Mouse (Mus musculus): ENCODE measurements around the gene Asb2.
A peak's percentile ranks its signal among the peaks of the same experiment; 100 is the strongest.

Asb2 gene

GRCm38 (mm10) chr12:103355746-103356414 lies at the start of gene Asb2:
Asb2 (minus strand) TSS chr12:103356001.
- no peak for DNase-seq

- DNase-seq = no peak
Measured at GRCm38 (mm10) chr12:103404131-103404530, 48.3 kb upstream of the Asb2 start.

DNA sequence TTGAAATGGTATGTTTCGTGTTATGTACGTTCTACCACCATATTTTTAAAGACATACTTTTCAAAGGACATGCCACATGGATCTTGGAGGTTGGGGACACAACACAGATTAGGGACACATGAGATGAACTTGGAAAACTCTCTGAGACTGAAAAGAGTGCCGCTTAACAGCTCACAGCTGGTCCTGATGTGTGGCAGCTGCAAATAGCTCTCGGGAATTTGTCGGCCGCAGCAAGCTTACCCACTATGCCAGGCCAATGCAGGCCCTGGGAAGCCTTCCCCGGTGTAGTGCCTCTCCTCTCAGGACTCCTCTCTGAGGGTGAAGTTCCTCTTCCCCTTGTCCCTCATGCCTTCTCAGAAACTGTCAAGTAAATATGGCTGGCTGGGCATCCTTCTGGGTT lies 41.0 kb upstream of the Asb2 start:
- no peak for DNase-seq

DNA sequence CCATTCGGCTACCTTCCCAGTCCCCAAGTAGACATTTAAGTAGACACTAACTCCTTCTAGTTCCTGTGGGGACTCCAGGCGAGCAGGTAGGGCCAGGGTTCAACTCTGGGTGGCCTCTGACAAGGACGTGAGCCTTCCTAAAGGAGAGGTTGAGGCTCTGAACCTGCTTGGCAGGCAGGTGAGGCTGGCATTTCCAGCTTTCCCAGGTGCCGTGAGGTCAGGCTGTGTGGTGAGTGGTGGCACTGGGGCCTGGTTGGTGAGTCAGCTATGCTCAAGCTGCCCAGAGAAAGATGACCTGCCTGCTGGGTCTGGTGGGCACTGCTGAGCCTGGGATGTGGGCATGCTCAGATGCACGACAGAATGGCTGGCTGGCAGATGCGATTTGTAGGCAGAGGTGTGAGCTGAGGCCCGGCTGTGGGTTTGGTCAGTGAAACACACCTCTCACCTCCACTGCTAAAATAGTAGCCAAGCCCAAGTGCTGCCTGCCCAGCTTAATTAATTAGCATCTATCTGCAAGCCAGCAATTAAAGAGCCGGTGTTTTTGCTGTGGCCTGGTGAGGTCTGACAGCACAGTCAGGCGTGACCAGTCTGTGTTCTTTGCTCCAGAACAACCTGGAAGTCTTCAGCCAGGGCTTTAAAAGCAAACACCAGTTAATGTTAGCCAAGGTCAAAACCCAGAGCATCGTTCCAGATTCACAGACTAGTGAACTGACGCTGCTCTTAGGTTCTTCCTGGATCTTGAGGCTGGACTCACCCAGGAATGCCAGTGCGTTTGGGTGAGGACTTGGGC lies 39.9 kb upstream of the Asb2 start:
- DNase-seq = no peak

DNA sequence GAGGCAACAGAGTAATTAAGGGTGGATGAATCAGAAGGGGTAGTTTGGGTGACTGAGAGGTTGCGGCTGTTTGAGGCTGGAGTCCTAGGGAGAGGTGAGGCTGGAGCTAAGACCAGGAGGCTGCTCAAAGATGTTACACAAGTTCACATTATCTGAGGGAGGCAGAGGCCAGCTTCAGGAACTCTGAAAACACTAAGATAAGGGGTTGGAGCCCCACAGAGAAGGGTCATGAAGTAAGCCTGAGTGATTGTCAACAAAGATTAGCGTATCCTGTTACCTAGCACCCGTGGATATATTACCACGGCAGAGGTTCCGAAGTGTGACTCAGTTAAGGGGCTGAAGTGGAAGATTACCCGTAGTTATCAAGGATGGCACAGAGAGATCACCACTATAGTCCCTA lies 37.7 kb upstream of the Asb2 start:
- DNase-seq = no peak

GRCm38 (mm10) chr12:103391098-103391497 lies 35.3 kb upstream of the Asb2 start:
- no peak for DNase-seq

- DNase-seq = no peak
Measured at GRCm38 (mm10) chr12:103389982-103390381, 34.2 kb upstream of the Asb2 start.

GRCm38 (mm10) chr12:103389348-103389727 lies 33.5 kb upstream of the Asb2 start:
- no peak for DNase-seq

DNA sequence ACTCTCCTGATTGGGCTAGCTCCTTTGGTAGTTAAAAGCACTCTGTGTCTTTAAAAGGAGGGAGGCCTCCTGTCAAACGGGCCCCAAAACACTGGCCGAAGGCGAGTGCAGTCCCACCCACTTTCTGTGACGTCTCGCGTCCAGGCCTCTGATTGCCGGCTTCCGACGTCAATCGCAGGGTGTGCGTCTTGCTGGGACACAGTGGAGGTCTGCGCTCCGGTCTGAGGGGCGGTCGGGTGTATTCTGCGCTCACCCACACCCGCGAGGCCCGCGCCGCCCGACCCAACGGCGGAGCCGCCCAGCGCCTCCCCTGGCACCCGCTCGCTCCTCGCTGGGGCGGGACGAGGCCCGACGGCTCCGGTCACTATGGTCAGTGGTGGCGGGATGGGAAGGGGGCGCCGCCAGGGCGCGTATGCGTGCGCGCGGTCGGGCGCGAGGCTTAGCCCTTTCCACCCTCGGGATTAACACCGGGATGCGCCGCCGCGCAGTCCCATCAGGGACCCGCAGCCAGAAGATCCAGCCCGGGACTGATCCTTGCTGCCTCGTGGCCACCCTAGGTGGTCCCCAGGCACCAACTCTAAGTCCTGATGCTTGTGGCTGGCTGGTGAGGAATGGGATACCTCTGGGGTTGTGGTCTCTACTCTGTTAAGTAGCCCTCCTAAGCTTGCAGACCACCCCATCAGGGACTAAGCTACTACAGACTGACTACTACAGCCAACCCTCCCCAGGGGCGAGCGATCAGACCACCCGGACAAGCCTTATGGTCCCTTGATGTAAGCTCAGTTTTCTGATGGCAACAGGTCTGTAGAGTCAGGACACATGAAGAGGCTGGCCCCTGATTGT lies 32.9 kb upstream of the Asb2 start, which contains the start of gene Otub2:
TSS of gene Otub2 (plus strand) at position 178 of the 843 bp plus-strand sequence.
- DNase-seq = peak; percentile 90 to 93

DNA sequence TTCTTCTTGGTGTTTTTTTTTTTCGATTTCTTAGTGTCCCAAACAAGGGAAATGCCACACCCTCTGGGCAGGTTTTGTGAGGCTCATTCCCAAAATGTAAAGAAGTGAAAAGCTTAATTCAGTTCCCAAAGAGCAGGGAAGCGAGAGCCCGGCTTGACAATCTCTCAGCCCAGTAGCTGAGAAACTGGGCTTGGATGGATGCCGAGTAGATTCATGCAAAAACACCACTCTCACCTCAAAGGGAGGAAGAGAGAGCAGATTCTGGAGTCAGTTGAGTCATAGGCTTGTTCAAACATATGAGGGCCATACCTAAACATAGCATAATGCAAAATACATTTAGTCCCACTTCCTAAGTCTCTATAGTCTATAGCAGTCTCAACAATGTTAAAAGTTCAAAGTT lies 24.4 kb upstream of the Asb2 start:
- no peak for DNase-seq

DNA sequence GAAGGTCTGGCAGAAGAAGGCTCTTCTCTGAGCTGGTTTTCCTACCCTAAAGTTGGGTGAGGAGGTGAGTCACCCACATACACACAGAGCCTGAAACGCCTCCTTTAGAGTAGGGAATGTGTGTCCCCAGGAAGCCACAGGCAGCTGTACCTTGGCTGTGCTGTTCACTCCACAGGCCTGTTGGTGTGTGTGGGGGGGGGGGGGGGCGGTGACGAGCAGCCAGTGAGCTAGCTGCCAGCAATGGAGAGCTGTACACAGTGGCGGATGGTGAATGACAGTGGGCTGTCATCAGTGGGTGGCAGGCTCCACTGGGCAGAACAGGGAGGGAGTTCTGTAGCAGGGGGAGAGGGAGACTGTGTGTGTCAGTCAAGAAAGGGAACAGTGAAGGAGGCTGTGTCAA lies 21.0 kb upstream of the Asb2 start:
- DNase-seq = no peak

DNA sequence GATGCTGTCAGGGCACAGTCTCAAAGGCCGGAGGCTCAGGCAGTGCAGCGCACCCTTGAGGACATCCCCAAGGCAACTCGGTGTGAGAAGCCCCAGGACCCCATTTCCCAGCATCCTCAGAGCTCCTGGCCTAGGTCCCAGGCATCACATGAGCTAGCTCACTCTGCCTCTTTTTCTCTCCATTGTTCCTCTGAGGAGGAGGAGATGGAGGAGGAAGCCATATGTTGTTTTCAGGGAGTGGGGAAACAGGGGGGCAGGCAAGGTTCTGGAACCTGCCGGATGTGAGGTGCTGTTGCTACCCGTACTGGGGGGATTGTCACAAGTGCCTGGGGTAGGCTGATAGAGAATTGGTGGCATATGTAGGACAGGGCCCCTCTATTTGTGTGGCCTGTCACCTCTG lies 20.3 kb upstream of the Asb2 start:
- DNase-seq = no peak

DNA sequence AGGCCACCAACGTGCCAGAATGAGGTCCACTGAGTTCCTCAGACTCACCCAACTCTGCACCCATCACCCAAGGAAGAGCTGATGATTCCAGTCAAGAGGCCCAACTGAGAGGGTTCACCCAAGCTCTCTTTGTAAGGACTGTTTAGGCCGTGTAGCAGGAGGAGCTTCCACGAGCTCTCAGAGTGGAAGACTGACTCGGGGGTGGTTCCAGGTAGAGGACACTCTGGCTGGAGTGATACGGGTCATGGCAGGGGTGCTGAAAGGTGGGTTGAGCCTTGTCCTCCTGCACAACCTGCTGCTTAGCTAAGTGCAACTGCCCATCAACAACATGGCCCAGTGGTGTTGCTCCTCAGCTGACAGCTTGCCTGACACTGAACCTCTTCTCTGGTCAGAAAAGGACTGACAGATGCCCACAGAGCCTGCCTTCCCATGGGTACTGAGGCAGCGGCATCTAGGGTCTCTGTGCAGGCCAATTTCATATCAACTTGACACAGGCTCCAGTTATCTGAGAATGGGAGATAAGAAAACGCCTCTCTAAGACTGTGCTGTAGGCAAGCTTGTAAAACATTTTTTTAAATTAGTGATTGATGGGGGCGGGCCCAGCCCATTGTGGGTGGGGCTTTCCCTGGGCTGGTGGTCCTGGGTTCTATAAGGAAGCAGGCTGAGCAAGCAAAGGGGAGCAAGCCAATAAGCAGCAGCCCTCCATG lies 17.9 kb upstream of the Asb2 start:
- no peak for DNase-seq

DNA sequence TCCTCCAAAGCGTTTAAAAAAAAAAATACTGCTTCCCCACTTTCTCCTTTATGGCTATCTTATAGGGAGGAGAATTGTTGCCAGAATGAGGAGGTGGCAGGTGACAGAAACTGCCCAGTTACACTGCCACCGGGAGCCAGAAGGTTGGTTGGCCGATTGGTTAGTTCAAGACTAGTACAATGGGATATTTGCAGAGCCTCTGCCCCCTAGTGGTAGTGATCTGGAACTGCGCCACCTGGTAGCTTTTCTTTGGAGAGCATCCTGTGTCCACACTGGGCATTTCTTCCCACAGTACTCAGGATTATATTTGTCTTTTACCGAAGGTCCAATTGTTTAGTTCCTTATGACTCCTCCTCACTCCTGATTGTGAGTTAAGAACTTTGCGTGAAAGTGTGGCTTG lies 15.9 kb upstream of the Asb2 start:
- DNase-seq = peak; percentile 30 to 55

DNA sequence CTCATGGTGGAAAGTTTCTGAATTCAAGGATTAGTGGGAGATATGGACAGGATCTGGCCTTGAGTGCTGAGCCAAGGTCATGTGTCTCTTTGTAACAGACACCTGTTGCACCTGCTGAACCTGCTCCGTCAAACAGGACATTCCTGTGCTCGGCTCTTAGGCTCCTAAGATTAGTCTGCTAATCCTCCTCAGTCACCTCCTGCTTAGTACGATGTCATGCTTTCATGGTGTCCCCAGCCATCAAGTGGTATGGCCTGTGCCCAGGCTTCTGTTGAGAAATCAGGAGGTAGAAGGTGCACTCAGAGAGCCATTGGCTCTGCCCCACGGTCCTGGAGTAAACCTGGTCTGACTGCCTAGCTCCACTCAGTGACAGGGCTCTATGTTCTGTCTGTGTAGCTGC lies 15.1 kb upstream of the Asb2 start:
- no peak for DNase-seq

GRCm38 (mm10) chr12:103368777-103369176 lies 13.0 kb upstream of the Asb2 start:
- DNase-seq = no peak

DNA sequence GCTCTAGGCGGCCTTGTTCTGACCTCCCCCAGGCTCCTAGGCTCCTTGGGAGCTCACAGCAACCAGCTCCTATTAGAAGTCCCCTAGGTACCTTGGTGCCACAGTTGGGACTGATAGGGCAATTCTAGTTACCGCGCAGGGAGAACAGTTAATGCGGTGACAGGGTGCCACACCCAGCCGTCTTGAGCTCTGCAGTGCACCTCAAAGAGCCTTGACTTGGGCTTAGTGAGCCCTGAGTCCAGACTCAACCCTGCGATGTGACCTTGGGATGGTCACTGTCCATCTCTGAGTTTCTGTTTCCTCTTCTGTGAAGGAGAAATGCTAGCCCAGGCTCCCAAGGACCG lies 12.5 kb upstream of the Asb2 start:
- no peak for DNase-seq

- DNase-seq = peak in 1 of 2 experiments; percentile 72
Measured at GRCm38 (mm10) chr12:103367620-103368325, 12.0 kb upstream of the Asb2 start.

DNA sequence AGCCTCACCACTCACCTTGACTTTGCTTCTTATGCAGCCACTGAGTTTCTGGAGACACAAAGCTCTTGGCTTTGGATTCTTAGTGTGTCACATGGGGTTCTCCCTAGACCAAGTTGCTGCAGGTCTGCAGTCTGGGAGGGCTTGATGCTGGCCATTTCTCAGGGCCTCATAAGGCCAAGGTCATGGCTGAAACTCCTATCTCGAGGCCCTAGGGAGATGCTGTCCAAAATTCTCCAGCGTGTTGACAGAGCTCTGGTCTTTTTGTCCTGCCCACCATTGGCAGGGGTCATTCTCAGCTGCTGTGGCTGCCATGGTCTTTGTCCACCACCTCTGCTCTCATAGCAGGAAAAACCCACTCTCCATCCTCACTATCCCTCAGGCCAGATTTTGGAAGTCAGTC lies 11.4 kb upstream of the Asb2 start:
- no peak for DNase-seq

DNA sequence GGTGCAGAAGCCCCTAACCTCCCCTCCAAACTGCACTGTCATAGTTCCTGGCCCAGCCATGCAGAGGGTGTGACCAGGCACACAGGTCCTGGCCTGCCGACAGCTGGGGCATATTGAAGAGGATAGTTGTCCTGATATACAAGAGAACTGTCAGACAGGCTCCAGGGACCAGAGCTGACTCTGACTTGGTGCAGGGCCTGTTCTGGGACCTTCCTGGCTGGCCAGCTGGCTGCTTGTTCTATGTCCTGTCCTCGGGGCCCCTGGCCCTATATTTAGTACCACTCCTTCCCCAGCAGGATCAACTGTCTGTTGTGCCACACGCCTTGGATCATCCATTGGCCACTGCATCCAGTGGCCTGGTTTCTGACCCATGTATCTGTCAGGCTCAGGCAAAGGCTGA lies 6.5 kb upstream of the Asb2 start:
- no peak for DNase-seq

DNA sequence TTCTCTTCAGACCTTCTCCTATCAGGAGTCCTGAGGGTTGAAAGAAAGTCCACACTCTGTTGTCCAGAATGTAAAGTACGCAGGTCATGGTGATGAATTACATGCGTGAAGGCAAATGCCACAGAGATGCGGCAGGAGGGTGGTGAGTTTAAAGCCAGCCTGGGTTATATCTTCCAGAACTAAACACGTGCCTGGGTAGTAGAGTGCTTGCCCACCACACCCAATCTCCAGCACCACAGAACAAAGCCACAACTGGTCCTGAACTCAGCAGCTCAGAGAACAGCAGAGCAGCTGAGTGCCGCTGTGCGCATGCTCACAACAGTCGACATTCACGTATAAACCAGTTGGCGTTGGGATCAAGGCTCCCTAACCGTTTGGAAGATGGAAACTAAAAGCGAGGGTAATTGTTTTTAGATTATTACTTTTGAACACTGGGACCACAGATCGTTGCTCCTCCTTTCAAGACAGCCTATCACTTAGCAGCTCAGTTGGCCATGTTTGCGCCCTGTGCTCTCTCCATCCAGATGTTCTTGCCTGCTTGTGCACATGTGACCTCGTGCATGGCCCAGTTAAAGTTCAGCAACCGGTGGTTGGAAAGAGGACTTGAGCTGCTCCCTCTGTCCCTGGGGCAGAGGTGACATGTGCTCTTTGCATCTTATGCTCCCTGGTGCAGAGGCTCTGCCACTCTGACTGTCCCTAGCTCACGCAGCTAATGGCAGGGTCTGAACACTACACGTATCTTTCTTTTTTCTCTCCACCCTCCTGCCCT lies 5.9 kb upstream of the Asb2 start:
- DNase-seq = no peak

DNA sequence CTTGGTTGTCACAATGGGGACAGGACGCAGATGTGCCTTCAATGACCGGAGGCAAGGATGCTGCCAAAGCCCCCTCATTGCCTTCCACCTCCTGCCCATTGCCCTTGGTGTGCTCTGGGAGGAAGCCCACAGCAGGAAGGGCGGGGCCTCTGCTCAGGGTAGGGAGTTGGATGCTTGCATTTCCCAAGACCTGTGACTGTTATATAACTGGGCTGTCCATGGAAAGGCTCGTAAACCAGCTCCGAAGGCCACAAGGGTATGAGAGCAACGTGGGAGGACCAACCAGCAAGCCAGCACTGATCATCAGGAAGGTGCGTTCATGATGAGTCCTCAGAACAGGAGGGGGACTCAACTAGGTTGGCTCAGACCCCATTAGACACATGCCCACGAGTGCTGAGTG lies 5.0 kb upstream of the Asb2 start:
- no peak for DNase-seq

Data from spleen, adult 18-20 months (tissue).